Mouse (Mus musculus) ES-Bruce4 (cell line): ENCODE data around the gene Mapkapk3.

Source experiments
- CTCF ChIP-seq: IDR thresholded peaks from one replicate; pipeline ENCODE4 v1.8.1; 2011; ENCODE audit warnings: low read depth, low read length
- EP300 ChIP-seq: IDR thresholded peaks from 2 replicates; pipeline ENCODE4 v1.6.1; 2011; ENCODE audit warnings: low read depth, low read length; ENCODE audit not compliant: insufficient read depth
- POLR2A ChIP-seq: IDR thresholded peaks from one replicate; pipeline ENCODE4 v1.8.1; 2011; ENCODE audit warnings: low read length; ENCODE audit not compliant: insufficient read depth

DNA sequence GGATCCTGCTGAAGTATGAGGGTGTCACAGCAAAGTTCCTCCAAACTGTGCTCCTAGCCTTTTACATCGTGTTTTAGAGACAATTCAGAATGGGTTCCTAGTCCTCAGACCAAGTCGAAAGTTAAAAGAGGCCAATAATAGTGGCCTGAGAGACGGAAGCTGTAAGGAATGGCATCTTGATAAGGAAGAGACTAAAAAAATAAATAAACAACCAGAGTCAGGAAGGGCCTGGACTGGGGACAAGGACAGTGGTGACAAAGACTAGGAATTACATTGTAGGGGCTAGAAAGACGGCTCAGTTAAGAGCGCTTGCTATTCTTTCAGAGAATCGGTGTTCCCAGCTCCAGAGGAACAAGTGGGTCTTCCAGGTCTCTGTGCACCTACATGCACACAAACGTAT, 12.9 kb upstream of the Mapkapk3 start:
- no peak for TF ChIP-seq CTCF
- TF ChIP-seq EP300, result no peak
- TF ChIP-seq POLR2A, result no peak
